Mouse (Mus musculus) thymus, adult 2 months (tissue): Measurements from ENCODE around the gene Adarb2.

Source experiments
- CTCF ChIP-seq: fragments of 200-500 bp; IDR thresholded peaks from 2 replicates; pipeline ENCODE4 v1.5.1; 2012; ENCODE audit warnings: mild to moderate bottlenecking, control low read depth, low read length, moderate library complexity, borderline replicate concordance; ENCODE audit not compliant: control insufficient read depth, poor library complexity, insufficient read depth; ENCODE audit errors: extremely low read depth
- POLR2A ChIP-seq: fragments of 200-500 bp; IDR thresholded peaks from 2 replicates; pipeline ENCODE4 v1.6.1; 2012; ENCODE audit warnings: mild to moderate bottlenecking, low read length, control low read depth, moderate library complexity; ENCODE audit not compliant: control insufficient read depth, poor library complexity, insufficient read depth; ENCODE audit errors: extremely low read depth

DNA sequence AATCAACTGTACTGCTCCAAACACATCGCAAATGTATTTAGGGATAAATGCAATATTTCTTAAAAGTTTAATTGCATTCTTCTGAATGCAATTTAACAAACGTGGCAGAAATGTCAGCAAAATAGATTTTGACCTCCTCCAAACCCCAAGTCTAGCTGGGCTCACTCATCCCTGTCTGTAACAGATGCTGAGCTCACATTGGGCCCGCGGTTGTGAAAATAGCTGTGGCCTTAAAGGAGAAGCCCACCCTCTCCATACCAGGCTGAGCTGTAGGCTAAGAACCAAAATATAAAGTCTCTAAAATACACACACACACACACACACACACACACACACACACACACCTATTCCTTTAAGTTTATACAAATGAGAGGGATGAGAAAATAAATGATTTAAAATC, 8.1 kb downstream of the Adarb2 start:
- TF ChIP-seq CTCF (no peak), POLR2A (no peak)
